Mouse (Mus musculus) C2C12 (cell line): Measurements from ENCODE around the gene Wnt4. TPM values are rescaled to one million over a fixed set of nuclear protein-coding genes. Genes with fewer than 3 reads are reported as not detected.

Experiments used
- H3K27me3 ChIP-seq: one replicate; pipeline ENCODE4 v1.6.1; 2011; ENCODE audit not compliant: control insufficient read depth, insufficient read depth, insufficient read length
- H3K36me3 ChIP-seq: one replicate; pipeline ENCODE4 v1.6.1; 2011; ENCODE audit not compliant: control insufficient read depth, insufficient read depth
- H3K4me3 ChIP-seq: one replicate; pipeline ENCODE4 v1.5.1; 2011; ENCODE audit warnings: mild to moderate bottlenecking, control low read depth; ENCODE audit not compliant: poor library complexity, insufficient read depth, severe bottlenecking
- H3K79me2 ChIP-seq: one replicate; pipeline ENCODE4 v1.6.1; 2011; ENCODE audit not compliant: control insufficient read depth, insufficient read depth
- H3K79me3 ChIP-seq: one replicate; pipeline ENCODE4 v1.6.1; 2011; ENCODE audit warnings: low read depth, control low read depth
- H3ac ChIP-seq: one replicate; pipeline ENCODE3; 2011; ENCODE audit warnings: low read depth; ENCODE audit not compliant: control insufficient read depth, insufficient read length
- CEBPB ChIP-seq: IDR thresholded peaks from one replicate; pipeline ENCODE4 v1.6.1; 2011; ENCODE audit warnings: low read depth, mild to moderate bottlenecking, control low read depth, moderate library complexity
- CTCF ChIP-seq: IDR thresholded peaks from one replicate; pipeline ENCODE4 v1.5.1; 2011; ENCODE audit not compliant: control insufficient read depth, insufficient read depth, insufficient read length
- FOSL1 ChIP-seq: IDR thresholded peaks from one replicate; pipeline ENCODE4 v1.8.0; 2011; ENCODE audit warnings: mild to moderate bottlenecking, low read length; ENCODE audit not compliant: poor library complexity, insufficient read depth, severe bottlenecking
- MAX ChIP-seq: IDR thresholded peaks from one replicate; pipeline ENCODE4 v1.6.1; 2011; ENCODE audit warnings: mild to moderate bottlenecking, control low read depth
- MYOD1 ChIP-seq: IDR thresholded peaks from one replicate; pipeline ENCODE4 v1.6.1; 2011; ENCODE audit warnings: low read depth; ENCODE audit not compliant: control insufficient read depth, insufficient read length
- MYOG ChIP-seq: IDR thresholded peaks from one replicate; pipeline ENCODE4 v1.6.1; 2011; ENCODE audit not compliant: control insufficient read depth, insufficient read length; ENCODE audit errors: extremely low read depth
- USF1 ChIP-seq: IDR thresholded peaks from one replicate; pipeline ENCODE4 v1.6.1; 2011; ENCODE audit warnings: low read depth, mild to moderate bottlenecking, control low read depth, moderate library complexity
- polyA plus RNA-seq: library from polyadenylated mRNA; unstranded; fragments of >200 nt; fragmentation: generic; extraction: Trizol; gene quantifications from one replicate; pipeline ENCODE4 v1.2.1, GENCODE M21; 2012; ENCODE audit warnings: missing spikeins

The Wnt4 gene
- polyA plus RNA-seq, 1 experiment, result 3.3 TPM

DNA sequence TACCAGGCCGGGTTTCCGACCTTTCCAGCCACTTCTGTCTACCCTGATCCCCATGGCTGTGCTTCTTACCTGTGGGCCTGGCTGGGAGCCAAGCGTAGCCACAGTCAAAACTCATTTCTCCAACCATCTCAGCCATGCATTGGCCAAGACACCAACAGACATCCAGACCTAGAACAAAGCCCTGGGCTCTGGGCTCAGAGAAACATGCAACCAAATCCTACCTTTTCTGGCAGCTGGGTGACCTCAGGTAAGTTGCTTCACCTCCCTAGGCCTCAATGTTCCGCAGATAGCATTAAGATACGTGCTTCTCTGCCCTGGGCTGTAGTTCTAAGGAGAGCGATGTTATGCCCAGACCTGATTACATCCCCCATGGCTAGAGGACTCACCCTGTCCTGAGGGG is 15.5 kb upstream of the Wnt4 start:
- Histone ChIP-seq H3K79me3 (no peaks in the 10 kb centered on the region), H3K79me2 (no peaks in the 10 kb centered on the region), H3K36me3 (no peaks in the 10 kb centered on the region), H3ac (no peak overlapping the region), H3K27me3 (no peaks in the 10 kb centered on the region), H3K4me3 (no peak overlapping the region)
- no peak for TF ChIP-seq FOSL1
- TF ChIP-seq MYOD1, result no peak
- no peak for TF ChIP-seq CEBPB
- TF ChIP-seq MAX, result no peak
- no peak for TF ChIP-seq MYOG
- TF ChIP-seq USF1, result no peak
- no peak for TF ChIP-seq CTCF

DNA sequence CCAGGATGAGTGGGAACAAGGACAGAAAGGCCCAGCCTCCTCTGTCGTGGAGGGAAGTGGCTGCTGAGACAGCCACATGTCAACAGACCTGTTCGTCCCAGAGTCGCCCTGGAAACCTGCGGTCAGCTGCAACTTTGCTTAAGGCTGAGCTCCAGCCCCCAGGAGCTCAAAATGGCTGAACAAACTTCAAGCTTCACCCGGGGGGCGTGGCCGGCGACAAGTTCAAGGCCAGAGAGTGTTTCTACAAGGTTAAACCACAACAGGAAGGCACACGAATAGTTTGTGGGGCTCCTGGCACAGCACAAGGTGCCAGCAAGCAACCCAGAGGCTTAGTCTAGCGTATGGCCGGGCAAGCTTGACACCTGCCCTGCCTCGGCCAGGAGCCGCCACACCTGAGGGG is 13.2 kb upstream of the Wnt4 start:
- H3K79me2 ChIP-seq, result no peaks in the 10 kb centered on the region

DNA sequence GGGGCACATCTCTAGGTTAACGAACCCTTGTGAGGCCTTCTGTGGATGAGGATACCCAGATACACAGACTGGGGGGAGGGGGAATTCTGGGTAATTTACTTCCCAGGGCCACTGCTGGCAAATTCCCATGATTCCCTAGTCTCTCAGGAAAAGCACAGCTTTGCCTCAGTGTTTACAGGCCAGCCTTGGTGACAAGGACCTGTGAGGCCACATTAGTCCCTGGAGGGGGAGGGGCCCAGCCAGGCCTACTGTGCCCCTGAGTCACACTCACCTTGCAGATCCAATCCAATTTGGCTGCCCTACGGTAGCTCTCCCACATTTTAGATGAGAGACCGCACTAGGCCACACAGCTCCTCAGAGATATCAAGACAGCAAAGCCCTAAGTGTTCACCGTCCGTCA is 12.2 kb upstream of the Wnt4 start:
- Histone ChIP-seq H3K36me3 (no peaks in the 10 kb centered on the region), H3K79me2 (no peaks in the 10 kb centered on the region), H3K4me3 (no peak overlapping the region), H3K27me3 (peaks cover 3% of the 10 kb centered on the region), H3K79me3 (no peaks in the 10 kb centered on the region), H3ac (no peak overlapping the region)
- no peak for TF ChIP-seq CEBPB
- TF ChIP-seq CTCF, result no peak
- TF ChIP-seq FOSL1, result no peak
- TF ChIP-seq MYOD1, result no peak
- TF ChIP-seq MYOG, result no peak
- no peak for TF ChIP-seq MAX
- no peak for TF ChIP-seq USF1

More for the DNA sequence above, 13.2 kb upstream of the Wnt4 start:
- Histone ChIP-seq H3ac (no peak overlapping the region), H3K79me3 (no peaks in the 10 kb centered on the region), H3K36me3 (no peaks in the 10 kb centered on the region), H3K4me3 (no peak overlapping the region), H3K27me3 (peaks cover 3% of the 10 kb centered on the region)
- TF ChIP-seq USF1 (no peak), MAX (no peak), CEBPB (no peak), MYOD1 (no peak), FOSL1 (no peak), MYOG (no peak), CTCF (no peak)

DNA sequence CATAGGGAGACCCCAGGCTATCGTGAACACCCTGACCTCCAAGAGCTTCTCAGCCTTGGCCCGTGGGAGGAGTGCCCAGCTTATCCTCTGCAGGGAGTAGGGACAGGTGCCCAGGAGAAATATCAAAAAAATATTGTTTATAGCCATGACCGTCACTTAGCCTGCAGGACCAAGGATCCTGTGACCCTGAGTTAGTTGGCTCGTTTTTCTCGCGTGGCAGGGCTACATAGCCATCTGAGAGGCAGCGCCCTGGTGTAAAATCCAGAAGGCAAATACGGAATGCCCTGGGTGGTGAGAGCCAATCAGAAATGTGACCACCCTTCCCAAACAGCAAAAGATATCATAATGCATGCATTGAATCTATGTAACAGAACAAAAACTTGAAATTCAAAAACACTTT is 8.7 kb upstream of the Wnt4 start:
- Histone ChIP-seq H3K36me3 (no peaks in the 10 kb centered on the region), H3K79me3 (no peaks in the 10 kb centered on the region), H3K79me2 (no peaks in the 10 kb centered on the region), H3ac (no peak overlapping the region), H3K27me3 (peaks cover 3% of the 10 kb centered on the region), H3K4me3 (no peak overlapping the region)
- TF ChIP-seq USF1, result no peak
- TF ChIP-seq MYOD1, result no peak
- no peak for TF ChIP-seq CTCF
- no peak for TF ChIP-seq FOSL1
- TF ChIP-seq CEBPB, result no peak
- no peak for TF ChIP-seq MAX
- TF ChIP-seq MYOG, result no peak

DNA sequence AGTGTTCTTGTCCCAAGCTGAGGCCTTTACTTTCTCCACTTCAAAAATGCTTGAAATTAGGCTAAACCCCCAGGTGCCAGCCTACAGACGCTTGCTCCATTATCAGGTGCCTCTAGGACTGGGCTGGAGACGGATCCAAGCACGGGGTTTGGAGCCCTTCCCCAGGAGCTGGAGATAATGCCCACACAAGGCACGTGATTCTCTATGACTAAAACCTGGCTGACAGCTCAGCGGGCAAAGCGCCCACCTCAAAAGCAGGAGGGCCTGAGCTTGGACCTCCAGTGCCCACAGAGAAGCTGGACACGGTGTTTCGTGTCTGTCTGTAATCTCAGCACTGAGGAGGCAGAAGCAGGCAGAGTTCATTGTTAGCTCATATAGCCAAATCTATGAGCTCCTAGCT is 5.4 kb upstream of the Wnt4 start:
- H3K36me3 ChIP-seq, result no peaks in the 10 kb centered on the region
- H3K27me3 ChIP-seq, result peaks cover 8% of the 10 kb centered on the region
- H3K79me3 ChIP-seq, result no peaks in the 10 kb centered on the region
- no peaks in the 10 kb centered on the region for H3K79me2 ChIP-seq
- no peak overlapping the region for H3K4me3 ChIP-seq
- no peak overlapping the region for H3ac ChIP-seq
- no peak for TF ChIP-seq USF1
- no peak for TF ChIP-seq CEBPB
- no peak for TF ChIP-seq MYOD1
- TF ChIP-seq MAX, result no peak
- TF ChIP-seq FOSL1, result no peak
- no peak for TF ChIP-seq MYOG
- TF ChIP-seq CTCF, result no peak

DNA sequence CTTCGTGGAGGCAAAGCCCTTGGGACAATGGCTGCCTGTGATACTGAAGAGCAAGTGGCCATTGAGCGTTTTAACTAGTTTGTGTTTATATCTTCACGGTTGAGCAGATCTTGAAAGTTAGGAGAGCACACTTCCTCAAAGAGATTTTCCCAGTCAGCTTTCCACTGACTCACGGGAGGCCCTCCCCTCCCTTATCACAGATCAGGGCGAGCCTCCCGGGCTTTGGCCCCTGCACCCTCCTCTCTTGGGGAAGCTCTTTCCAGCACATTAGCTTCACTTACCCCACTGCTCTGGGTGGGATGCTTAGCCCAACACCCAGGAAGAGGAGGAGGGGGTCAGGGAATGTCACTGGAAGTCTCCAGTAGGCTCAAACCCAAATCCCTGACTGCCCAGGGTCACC is 3.0 kb upstream of the Wnt4 start:
- no peak for TF ChIP-seq USF1
- no peaks in the 10 kb centered on the region for H3K79me3 ChIP-seq
- no peaks in the 10 kb centered on the region for H3K79me2 ChIP-seq
- H3K4me3 ChIP-seq, result no peak overlapping the region
- no peak overlapping the region for H3ac ChIP-seq
- peaks cover 9% of the 10 kb centered on the region for H3K27me3 ChIP-seq
- H3K36me3 ChIP-seq, result no peaks in the 10 kb centered on the region
